Mouse (Mus musculus) lung, embryonic 15.5 days (tissue): ENCODE measurements around the gene Dlg2. TPM values are rescaled to one million over a fixed set of nuclear protein-coding genes. Genes with fewer than 3 reads are reported as not detected.

Experiments used
- ATAC-seq: fragments of 200-750 bp; cut with Nextera tagmentation; 2 replicates; pipeline ENCODE4 v1.8.0; 2017; ENCODE audit warnings: moderate number of reproducible peaks, borderline replicate concordance; ENCODE audit not compliant: low FRiP score, low TSS enrichment; ENCODE audit errors: extremely low read depth
- H3K27ac ChIP-seq: fragments of 300-500 bp; sonication (generic); 2 replicates; pipeline ENCODE4 v1.5.1; 2015; ENCODE audit warnings: moderate library complexity, mild to moderate bottlenecking, inconsistent platforms
- H3K27me3 ChIP-seq: fragments of 300-500 bp; sonication (generic); 2 replicates; pipeline ENCODE4 v1.6.1; 2015; ENCODE audit warnings: inconsistent platforms
- H3K36me3 ChIP-seq: fragments of 300-500 bp; sonication (generic); 2 replicates; pipeline ENCODE4 v1.6.1; 2015; ENCODE audit warnings: inconsistent platforms
- H3K4me1 ChIP-seq: fragments of 300-500 bp; sonication (generic); 2 replicates; pipeline ENCODE4 v1.6.1; 2015; ENCODE audit warnings: inconsistent platforms
- H3K4me2 ChIP-seq: fragments of 300-500 bp; sonication (generic); 2 replicates; pipeline ENCODE4 v1.6.1; 2015; ENCODE audit warnings: inconsistent platforms, mild to moderate bottlenecking, moderate library complexity
- H3K4me3 ChIP-seq: fragments of 300-500 bp; sonication (generic); 2 replicates; pipeline ENCODE4 v1.5.1; 2015; ENCODE audit warnings: mild to moderate bottlenecking, inconsistent platforms
- H3K9ac ChIP-seq: fragments of 300-500 bp; sonication (generic); 2 replicates; pipeline ENCODE4 v1.6.1; 2015; ENCODE audit warnings: inconsistent platforms
- H3K9me3 ChIP-seq: fragments of 300-500 bp; sonication (generic); 2 replicates; pipeline ENCODE4 v1.6.1; 2016; ENCODE audit warnings: inconsistent platforms
- WGBS: fragments of 180-500 bp; shearing (Covaris S2); methylation state at CpG from one replicate; pipeline ENCODE4 v1.1.7; 2015; 5-methylcytosine and 5-hydroxymethylcytosine counted together
- polyA plus RNA-seq: library from polyadenylated mRNA; unstranded; fragments of >200 nt; fragmentation: Nextera tagmentation; extraction: Ambion mirVana; gene quantifications from 2 replicates; pipeline ENCODE4 v1.2.1, GENCODE M21; 2015

The Dlg2 gene
- polyA plus RNA-seq, 1 experiment from 2014 or later: 2.3 TPM

DNA sequence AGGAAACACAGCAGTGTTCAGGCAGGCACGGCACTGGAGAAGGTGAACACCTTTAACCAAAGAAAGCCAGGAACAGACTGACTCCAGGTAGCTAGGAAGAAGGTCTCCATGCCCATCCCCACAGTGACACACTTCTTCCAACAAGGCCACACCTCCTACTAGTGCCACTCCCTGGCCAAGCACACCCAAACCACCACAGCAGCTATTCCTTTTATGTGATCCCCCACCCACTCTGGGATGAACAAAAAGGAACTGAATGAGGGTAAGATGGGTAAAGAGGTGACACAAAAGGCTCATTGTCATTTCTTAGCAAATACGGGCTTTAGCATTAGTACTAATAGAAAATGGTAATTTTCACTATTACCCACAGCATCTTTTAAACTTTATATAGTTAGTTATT lies 77.9 kb downstream of the Dlg2 start:
- Histone ChIP-seq H3K27ac (no peak overlapping the region), H3K9ac (no peak overlapping the region), H3K4me3 (no peak overlapping the region), H3K4me2 (no peak overlapping the region), H3K27me3 (no peaks in the 10 kb centered on the region), H3K9me3 (no peaks in the 10 kb centered on the region), H3K4me1 (no peaks in the 10 kb centered on the region), H3K36me3 (no peaks in the 10 kb centered on the region)
- 89% methylated on average over 2 of the region's 2 CpGs for WGBS
- ATAC-seq: no peak

DNA sequence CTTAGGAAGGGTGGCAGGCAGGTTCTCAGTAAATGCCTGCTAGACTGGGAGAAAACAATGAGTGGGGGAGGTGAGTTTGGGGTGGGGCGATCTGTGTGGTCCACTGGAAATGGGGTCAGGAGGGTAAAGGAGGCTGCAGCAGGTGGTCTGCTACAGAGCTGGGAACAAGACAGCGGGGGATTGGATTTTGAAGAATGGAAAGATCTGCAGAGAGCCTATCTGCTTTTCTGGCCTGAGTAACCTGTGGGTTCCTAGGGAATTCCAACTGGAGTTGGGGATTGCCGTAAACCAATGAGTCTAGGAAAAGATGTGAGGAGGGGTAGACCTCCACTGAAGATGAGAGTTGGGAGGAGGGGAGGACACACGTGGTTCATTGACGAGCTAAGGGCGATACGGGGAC lies 92.7 kb downstream of the Dlg2 start:
- Histone ChIP-seq H3K4me1 (no peaks in the 10 kb centered on the region), H3K9ac (no peak overlapping the region), H3K4me2 (no peak overlapping the region), H3K9me3 (no peaks in the 10 kb centered on the region), H3K4me3 (no peak overlapping the region), H3K27ac (no peak overlapping the region), H3K27me3 (no peaks in the 10 kb centered on the region), H3K36me3 (no peaks in the 10 kb centered on the region)
- 25% methylated on average over 7 of the region's 7 CpGs for WGBS
- ATAC-seq: no peak

- Histone ChIP-seq H3K27ac (no peak overlapping the region), H3K9ac (no peak overlapping the region), H3K4me1 (no peaks in the 10 kb centered on the region), H3K36me3 (no peaks in the 10 kb centered on the region), H3K4me2 (no peak overlapping the region), H3K4me3 (no peak overlapping the region), H3K27me3 (no peaks in the 10 kb centered on the region), H3K9me3 (no peaks in the 10 kb centered on the region)
- ATAC-seq: no peak
- 21% methylated on average over 2 of the region's 2 CpGs for WGBS
Observed at GRCm38 (mm10) chr7:90587795-90588194, 111.3 kb downstream of the Dlg2 start.

GRCm38 (mm10) chr7:90588318-90588717 lies 111.8 kb downstream of the Dlg2 start:
- no peak overlapping the region for H3K9ac ChIP-seq
- H3K27me3 ChIP-seq: no peaks in the 10 kb centered on the region
- no peaks in the 10 kb centered on the region for H3K9me3 ChIP-seq
- no peak overlapping the region for H3K4me3 ChIP-seq
- WGBS: 68% methylated on average over 1 of the region's 1 CpGs
- no peak for ATAC-seq
- no peaks in the 10 kb centered on the region for H3K36me3 ChIP-seq
- H3K27ac ChIP-seq: no peak overlapping the region
- no peaks in the 10 kb centered on the region for H3K4me1 ChIP-seq
- H3K4me2 ChIP-seq: no peak overlapping the region

DNA sequence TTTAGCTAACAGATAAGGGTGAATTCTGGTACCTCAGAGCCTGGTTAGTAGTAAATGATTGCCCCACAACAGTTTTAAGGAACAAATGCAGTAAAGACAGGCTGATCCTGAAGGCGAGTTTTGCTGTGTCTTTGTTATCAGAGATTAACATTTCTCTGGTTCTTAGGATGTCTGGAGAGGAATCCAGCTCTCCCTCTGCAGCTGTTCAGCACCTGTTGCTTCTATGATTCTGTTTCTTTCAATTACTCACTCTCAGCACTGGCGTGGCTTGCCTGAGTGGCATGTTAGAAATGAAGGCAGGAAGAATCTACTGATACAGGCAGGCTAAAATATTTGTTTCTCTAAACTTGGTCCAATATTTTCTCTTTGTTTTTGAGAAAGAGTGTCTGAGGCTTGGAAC lies 133.3 kb downstream of the Dlg2 start:
- Histone ChIP-seq H3K9ac (no peak overlapping the region), H3K4me2 (no peak overlapping the region), H3K9me3 (no peaks in the 10 kb centered on the region), H3K4me3 (no peak overlapping the region), H3K27me3 (no peaks in the 10 kb centered on the region), H3K4me1 (no peaks in the 10 kb centered on the region), H3K27ac (no peak overlapping the region), H3K36me3 (no peaks in the 10 kb centered on the region)
- no peak for ATAC-seq
- WGBS: 42% methylated on average over 2 of the region's 2 CpGs

DNA sequence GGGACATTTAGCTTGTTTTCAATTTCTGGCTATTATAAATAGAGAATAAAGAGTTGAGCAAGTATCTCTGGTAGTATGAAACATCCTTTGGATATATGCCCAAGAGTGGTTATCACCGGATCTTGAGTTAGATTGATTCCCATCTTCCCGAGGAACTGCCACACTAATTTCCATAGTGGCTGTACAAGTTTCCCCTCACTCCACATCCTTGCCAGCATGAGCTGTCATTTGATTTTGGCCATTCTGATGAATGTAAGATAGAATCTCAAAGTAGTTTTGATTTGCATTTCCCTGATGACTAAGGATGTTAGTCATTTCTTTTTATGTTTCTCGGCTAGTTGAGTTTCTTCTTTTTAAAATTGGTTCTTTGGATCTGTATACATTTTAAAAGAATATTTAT lies 154.1 kb downstream of the Dlg2 start:
- Histone ChIP-seq H3K4me3 (no peak overlapping the region), H3K36me3 (no peaks in the 10 kb centered on the region), H3K9ac (no peak overlapping the region), H3K9me3 (no peaks in the 10 kb centered on the region), H3K27ac (no peak overlapping the region), H3K4me1 (no peaks in the 10 kb centered on the region), H3K4me2 (no peak overlapping the region), H3K27me3 (no peaks in the 10 kb centered on the region)
- 72% methylated on average over 3 of the region's 3 CpGs for WGBS
- no peak for ATAC-seq

- H3K27me3 ChIP-seq: no peaks in the 10 kb centered on the region
- 74% methylated on average over 1 of the region's 1 CpGs for WGBS
- no peak overlapping the region for H3K27ac ChIP-seq
- no peaks in the 10 kb centered on the region for H3K4me1 ChIP-seq
- H3K4me2 ChIP-seq: no peak overlapping the region
- no peaks in the 10 kb centered on the region for H3K36me3 ChIP-seq
- no peak overlapping the region for H3K9ac ChIP-seq
- no peak for ATAC-seq
- H3K9me3 ChIP-seq: no peaks in the 10 kb centered on the region
- H3K4me3 ChIP-seq: no peak overlapping the region
Observed at GRCm38 (mm10) chr7:90649512-90649911, 173.0 kb downstream of the Dlg2 start.

DNA sequence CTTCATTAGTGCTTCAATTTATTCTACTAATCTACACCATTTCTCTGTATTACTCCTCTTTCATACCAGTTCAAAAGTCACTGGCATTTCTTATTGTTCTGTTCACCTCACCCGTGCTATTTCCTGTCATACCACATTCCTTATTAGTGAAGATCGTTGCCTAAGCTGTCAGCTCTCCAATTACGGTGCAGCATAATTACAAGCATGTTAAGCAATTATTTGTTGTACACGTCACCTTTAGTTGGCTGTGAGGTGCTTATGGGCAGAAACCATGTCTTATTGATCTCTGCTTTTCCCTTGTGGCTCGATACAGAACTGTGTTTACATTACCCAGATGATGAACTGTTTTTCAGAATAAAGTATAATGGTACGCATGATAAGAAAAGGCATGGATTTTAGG lies 174.7 kb downstream of the Dlg2 start:
- Histone ChIP-seq H3K4me2 (no peak overlapping the region), H3K27me3 (no peaks in the 10 kb centered on the region), H3K4me1 (no peaks in the 10 kb centered on the region), H3K9ac (no peak overlapping the region), H3K4me3 (no peak overlapping the region), H3K9me3 (no peaks in the 10 kb centered on the region), H3K27ac (no peak overlapping the region), H3K36me3 (no peaks in the 10 kb centered on the region)
- 53% methylated on average over 6 of the region's 6 CpGs for WGBS
- no peak for ATAC-seq

- ATAC-seq: no peak
- 82% methylated on average over 2 of the region's 2 CpGs for WGBS
Observed at GRCm38 (mm10) chr7:90651611-90652010, 175.1 kb downstream of the Dlg2 start.

DNA sequence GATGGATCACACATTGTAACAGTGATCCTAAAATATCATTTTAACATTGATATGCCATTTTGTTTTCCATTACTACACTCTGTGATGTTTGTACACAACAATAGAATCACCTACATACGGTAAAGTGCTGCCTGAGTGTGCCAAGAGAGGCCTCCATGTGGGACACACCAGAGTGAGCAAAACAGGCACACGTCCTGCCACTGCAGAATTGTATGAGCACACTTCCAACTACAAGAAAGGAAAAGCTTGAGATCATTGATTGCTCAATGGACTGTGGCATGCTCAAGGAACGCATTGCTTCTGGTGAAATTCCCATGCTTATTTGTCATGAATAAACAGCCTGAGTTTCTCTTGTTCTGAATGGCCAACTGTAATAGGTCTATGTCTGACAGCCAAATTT lies 182.1 kb downstream of the Dlg2 start:
- H3K36me3 ChIP-seq: no peaks in the 10 kb centered on the region
- no peaks in the 10 kb centered on the region for H3K27me3 ChIP-seq
- no peaks in the 10 kb centered on the region for H3K4me1 ChIP-seq
- H3K4me3 ChIP-seq: no peak overlapping the region
- H3K4me2 ChIP-seq: no peak overlapping the region
- WGBS: 57% methylated on average over 3 of the region's 3 CpGs
- no peak overlapping the region for H3K9ac ChIP-seq
- H3K9me3 ChIP-seq: no peaks in the 10 kb centered on the region
- H3K27ac ChIP-seq: no peak overlapping the region
- ATAC-seq: no peak

More at GRCm38 (mm10) chr7:90651611-90652010, 175.1 kb downstream of the Dlg2 start:
- Histone ChIP-seq H3K9me3 (no peaks in the 10 kb centered on the region), H3K27ac (no peak overlapping the region), H3K4me3 (no peak overlapping the region), H3K36me3 (no peaks in the 10 kb centered on the region), H3K4me1 (no peaks in the 10 kb centered on the region), H3K4me2 (no peak overlapping the region), H3K9ac (no peak overlapping the region), H3K27me3 (no peaks in the 10 kb centered on the region)

DNA sequence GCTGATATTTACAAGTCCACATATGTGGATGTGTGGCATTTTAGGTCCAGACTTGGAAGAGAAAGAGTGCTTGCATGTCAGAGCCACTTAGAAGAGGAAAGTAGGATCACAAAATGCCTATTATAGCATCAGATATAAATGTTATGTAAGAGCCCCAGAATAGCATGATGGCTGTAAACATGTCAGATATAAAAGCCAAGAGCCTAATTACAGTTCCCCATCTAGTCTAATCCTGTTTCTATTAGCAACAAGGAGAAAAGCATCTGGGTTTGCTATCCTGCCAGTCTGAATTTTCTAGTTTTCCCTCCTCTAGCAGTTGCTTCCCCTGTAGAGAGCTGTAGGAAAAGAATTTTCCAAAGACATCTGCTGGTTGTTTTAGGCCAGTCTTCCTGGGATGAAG lies 217.6 kb downstream of the Dlg2 start:
- Histone ChIP-seq H3K27me3 (no peaks in the 10 kb centered on the region), H3K4me3 (no peak overlapping the region), H3K27ac (no peak overlapping the region), H3K9me3 (no peaks in the 10 kb centered on the region), H3K36me3 (no peaks in the 10 kb centered on the region), H3K4me2 (no peak overlapping the region), H3K9ac (no peak overlapping the region), H3K4me1 (no peaks in the 10 kb centered on the region)
- ATAC-seq: no peak

DNA sequence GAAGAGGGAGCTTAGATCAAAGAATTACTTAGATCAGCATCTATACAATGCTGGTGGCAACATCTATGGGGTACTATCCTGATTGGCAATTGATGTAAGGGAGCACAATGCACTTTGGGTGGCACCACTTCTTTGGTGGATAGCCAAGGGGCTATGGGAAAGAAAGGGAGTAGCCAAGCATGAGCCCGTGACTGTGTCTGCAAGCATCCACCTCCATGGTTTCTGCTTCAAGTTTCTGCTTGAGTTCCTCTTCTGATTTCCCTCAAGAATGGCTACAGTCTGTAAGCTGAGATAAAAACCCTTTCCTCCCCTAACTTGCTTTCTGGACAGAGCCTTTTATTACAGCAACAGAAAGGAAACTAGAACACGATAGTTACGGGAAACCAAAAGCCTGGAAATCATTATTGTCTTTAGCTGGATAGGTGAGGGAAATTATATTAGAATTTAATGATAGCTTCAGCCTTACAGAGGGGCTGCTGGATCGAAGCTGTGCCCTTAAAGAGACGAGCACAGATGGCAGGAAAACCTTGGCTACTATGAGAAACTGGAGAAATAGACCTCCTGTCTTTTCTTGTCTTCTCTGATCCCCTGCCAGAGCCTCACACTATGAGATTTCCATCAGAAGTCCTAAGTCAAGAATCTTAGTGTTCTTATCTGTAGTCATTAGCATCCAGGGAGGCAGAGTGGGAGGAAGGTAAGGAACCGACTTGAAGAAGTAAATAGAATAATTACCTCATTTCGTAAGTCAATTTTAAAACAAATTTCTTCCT lies 219.9 kb downstream of the Dlg2 start:
- Histone ChIP-seq H3K9ac (no peak overlapping the region), H3K4me1 (no peaks in the 10 kb centered on the region), H3K9me3 (no peaks in the 10 kb centered on the region), H3K4me3 (no peak overlapping the region), H3K4me2 (no peak overlapping the region), H3K36me3 (no peaks in the 10 kb centered on the region), H3K27me3 (no peaks in the 10 kb centered on the region), H3K27ac (no peak overlapping the region)
- ATAC-seq: no peak
- WGBS: 66% methylated on average over 7 of the region's 7 CpGs
